Mouse (Mus musculus) neural tube, embryonic 12.5 days (tissue): ENCODE results near the gene Ubc. TPM values are rescaled to one million over a fixed set of nuclear protein-coding genes. Genes with fewer than 3 reads are reported as not detected.

ENCODE experiments used
- polyA plus RNA-seq: library from polyadenylated mRNA; unstranded; fragments of >200 nt; fragmentation: Nextera tagmentation; extraction: Ambion mirVana; gene quantifications from 2 replicates; pipeline ENCODE4 v1.2.1, GENCODE M21; 2016

The Ubc gene
- polyA plus RNA-seq, 1 experiment from 2014 or later = 1,154 TPM

Other genes with a start within 250 kb of the Ubc start
- gene Ncor2, start 211.0 kb downstream of the Ubc start, polyA plus RNA-seq = 36.0 and 36.9 TPM in 2 replicates
- gene Scarb1, start 49.1 kb downstream of the Ubc start, polyA plus RNA-seq = 26.6 and 28.2 TPM in 2 replicates
- gene Gm10382, start 880 bp downstream of the Ubc start, polyA plus RNA-seq = 0.92 and 1.1 TPM in 2 replicates
- gene Dhx37, start 43.9 kb upstream of the Ubc start, polyA plus RNA-seq = 15.0 and 15.6 TPM in 2 replicates
- gene Bri3bp, start 51.4 kb upstream of the Ubc start, polyA plus RNA-seq = 37.0 and 39.2 TPM in 2 replicates
- gene Aacs, start 85.6 kb upstream of the Ubc start, polyA plus RNA-seq = 63.1 and 67.5 TPM in 2 replicates
- 2.7 and 3.1 TPM in 2 replicates for gene Tmem132b, start 141.6 kb upstream of the Ubc start, polyA plus RNA-seq